Mouse (Mus musculus): Measurements from ENCODE around the gene Lmntd1. TPM values are rescaled to one million over a fixed set of nuclear protein-coding genes. Genes with fewer than 3 reads are reported as not detected.
A peak's percentile ranks its signal among the peaks of the same experiment; 100 is the strongest.

The Lmntd1 gene
- polyA plus RNA-seq, 1 experiment from 2014 or later: 1.3 TPM

DNA sequence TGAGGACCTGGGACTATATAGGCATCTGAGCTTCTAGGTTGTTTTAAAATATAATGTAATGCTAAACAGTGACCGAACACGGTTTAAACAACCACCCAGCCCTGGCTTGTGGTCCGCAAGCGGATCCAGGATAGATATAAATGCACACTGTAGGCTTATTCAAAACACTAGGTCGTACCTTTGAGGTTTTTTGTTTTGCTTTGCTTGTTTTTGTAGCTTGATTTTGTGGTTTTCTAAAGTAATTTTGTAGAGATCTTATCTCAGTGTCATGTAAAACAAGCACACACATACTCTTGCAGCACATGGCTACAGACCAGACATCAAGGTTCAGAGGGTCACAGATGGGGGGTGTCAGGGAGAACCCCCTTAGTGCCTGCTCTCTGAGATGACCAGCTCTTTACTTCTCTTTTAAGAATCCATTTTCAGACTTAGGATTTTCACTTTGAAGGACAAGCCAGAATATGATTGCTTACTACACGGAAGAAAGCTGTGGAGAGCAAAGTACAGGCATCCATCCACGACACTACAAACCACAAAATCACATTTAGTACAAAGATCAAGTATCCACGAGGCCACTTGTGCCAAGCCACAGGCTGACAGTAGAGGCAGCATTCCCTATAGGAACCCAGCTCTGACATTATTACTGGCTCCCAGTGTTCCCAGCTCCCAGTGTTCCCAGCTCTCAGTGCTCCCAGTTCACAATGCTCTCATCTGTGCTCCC, 196.2 kb downstream of the Lmntd1 start:
- Histone ChIP-seq H3K9me3 (ENCODE audit: control insufficient read depth, low read length) (no peaks in the 10 kb centered on the region), H3K4me3 (replicated peaks; ENCODE audit: low read depth, low read length) (no peak overlapping the region), H3K27me3 (ENCODE audit: control insufficient read depth, insufficient read depth, low read length) (no peaks in the 10 kb centered on the region), H3K4me1 (ENCODE audit: control insufficient read depth, insufficient read depth, low read length) (no peaks in the 10 kb centered on the region), H3K4me2 (ENCODE audit: low read length) (no peak overlapping the region), H3K27ac (replicated peaks; ENCODE audit: low read depth, low read length) (no peak overlapping the region), H3K9ac (replicated peaks; ENCODE audit: low read length) (no peak overlapping the region), H3K36me3 (ENCODE audit: control insufficient read depth, insufficient read depth, low read length) (no peaks in the 10 kb centered on the region)
- DNase-seq (no peak), ATAC-seq (ENCODE audit: low FRiP score, low TSS enrichment) (no peak)
- 84% methylated on average over 8 of the region's 8 CpGs for WGBS

DNA sequence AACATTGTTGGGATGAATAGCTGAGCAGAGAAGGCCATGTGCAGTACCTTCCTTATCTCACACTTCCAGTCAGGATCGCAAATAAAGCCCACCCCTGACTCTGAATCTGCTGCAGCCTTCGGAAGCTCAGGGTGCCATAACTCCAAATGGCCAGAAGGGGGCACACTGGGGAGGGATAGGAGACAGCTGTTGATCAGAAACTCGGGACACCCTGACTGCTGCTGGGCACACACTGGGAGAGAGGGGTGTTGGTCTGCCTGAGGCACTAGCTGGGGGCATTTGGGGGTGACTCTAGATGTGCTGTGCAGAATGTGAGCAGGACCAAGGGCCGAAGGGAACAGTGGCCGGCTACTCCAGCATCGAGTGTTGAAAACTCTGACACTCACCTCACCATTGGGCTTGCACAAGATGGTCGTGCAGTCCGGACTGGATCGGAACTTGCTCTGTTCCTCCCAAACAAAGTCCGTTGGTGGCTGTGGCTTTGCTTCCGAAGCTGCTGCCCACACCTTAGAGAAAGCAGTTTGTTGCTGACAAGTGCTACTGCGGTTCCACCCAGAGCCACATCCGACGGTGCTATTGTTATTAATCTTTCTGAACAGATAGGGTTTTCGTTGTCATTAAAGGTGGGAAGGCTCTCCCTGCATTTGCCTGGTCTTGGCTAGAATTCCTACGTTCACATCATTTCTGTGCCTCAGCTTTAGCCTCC, 197.0 kb downstream of the Lmntd1 start:
- no peaks in the 10 kb centered on the region for H3K4me1 ChIP-seq (ENCODE audit: control insufficient read depth, insufficient read depth, low read length)
- no peak overlapping the region for H3K4me2 ChIP-seq (ENCODE audit: low read length)
- WGBS: 76% methylated on average over 16 of the region's 16 CpGs
- H3K9me3 ChIP-seq (ENCODE audit: control insufficient read depth, low read length): no peaks in the 10 kb centered on the region
- no peak for ATAC-seq (ENCODE audit: low FRiP score, low TSS enrichment)
- H3K27me3 ChIP-seq (ENCODE audit: control insufficient read depth, insufficient read depth, low read length): no peaks in the 10 kb centered on the region
- H3K27ac ChIP-seq (replicated peaks; ENCODE audit: low read depth, low read length): no peak overlapping the region
- no peaks in the 10 kb centered on the region for H3K36me3 ChIP-seq (ENCODE audit: control insufficient read depth, insufficient read depth, low read length)
- DNase-seq: peak; percentile 58
- no peak overlapping the region for H3K4me3 ChIP-seq (replicated peaks; ENCODE audit: low read depth, low read length)
- H3K9ac ChIP-seq (replicated peaks; ENCODE audit: low read length): no peak overlapping the region

DNA sequence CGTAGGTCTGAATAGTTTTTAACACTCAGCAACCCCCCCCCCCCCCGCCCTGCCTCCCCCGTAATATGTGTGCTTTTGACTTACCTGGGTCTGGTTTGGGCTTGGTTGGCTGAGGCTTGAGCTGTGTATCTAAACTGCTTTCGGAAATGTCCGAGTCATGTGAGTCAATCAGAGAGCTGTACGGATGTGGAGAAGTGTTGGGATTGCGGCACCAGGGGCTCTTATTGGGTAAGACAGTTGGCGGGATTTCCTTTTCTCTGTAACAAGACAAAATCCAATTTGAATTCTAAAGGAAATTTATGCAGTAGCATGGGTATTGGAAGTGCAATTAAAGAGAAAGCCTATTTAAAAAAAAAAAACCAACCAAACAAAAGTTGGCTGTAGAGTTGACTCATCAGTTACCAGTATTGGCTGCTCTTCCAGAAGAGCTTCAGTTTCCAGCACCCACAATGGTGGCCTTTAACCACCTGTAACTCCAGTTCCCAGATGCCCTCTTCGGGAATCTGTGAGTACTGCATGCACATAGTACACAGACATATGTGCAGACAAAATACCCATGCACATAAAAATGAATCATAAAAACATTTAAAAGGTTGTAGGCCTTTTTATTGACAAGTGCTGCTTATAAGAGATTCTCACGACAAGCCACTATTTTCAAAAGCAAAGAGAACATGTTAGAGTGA, 209.6 kb downstream of the Lmntd1 start:
- H3K9ac ChIP-seq (replicated peaks; ENCODE audit: low read length): no peak overlapping the region
- DNase-seq: no peak
- no peaks in the 10 kb centered on the region for H3K9me3 ChIP-seq (ENCODE audit: control insufficient read depth, low read length)
- no peaks in the 10 kb centered on the region for H3K36me3 ChIP-seq (ENCODE audit: control insufficient read depth, insufficient read depth, low read length)
- H3K27ac ChIP-seq (replicated peaks; ENCODE audit: low read depth, low read length): no peak overlapping the region
- 94% methylated on average over 10 of the region's 10 CpGs for WGBS
- no peaks in the 10 kb centered on the region for H3K4me1 ChIP-seq (ENCODE audit: control insufficient read depth, insufficient read depth, low read length)
- no peak for ATAC-seq (ENCODE audit: low FRiP score, low TSS enrichment)
- H3K4me3 ChIP-seq (replicated peaks; ENCODE audit: low read depth, low read length): no peak overlapping the region
- no peaks in the 10 kb centered on the region for H3K27me3 ChIP-seq (ENCODE audit: control insufficient read depth, insufficient read depth, low read length)
- no peak overlapping the region for H3K4me2 ChIP-seq (ENCODE audit: low read length)

DNA sequence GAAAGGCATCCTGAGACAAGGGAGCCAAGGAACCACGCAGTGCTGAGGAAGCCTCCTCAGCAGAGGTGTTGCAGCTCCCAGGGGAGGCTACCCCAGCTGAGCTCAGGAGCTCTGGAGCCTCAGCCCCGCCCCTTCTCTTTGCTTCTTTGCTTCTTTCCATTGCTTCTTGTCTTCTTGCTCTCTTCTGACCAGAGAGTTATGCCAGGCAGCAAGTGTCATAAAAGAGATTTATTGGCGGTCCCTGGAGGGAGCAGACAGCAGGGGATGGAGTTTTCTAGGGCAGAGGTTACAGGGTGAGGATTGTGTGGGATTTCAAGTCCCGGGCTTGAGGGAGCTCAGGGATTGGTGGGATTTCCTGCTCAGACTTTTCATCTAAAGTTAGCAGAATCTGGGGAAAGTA, 213.0 kb downstream of the Lmntd1 start:
- no peak overlapping the region for H3K27ac ChIP-seq (replicated peaks; ENCODE audit: low read depth, low read length)
- DNase-seq (no peak), ATAC-seq (ENCODE audit: low FRiP score, low TSS enrichment) (no peak)
- no peak overlapping the region for H3K4me3 ChIP-seq (replicated peaks; ENCODE audit: low read depth, low read length)
- H3K36me3 ChIP-seq (ENCODE audit: control insufficient read depth, insufficient read depth, low read length): no peaks in the 10 kb centered on the region
- H3K27me3 ChIP-seq (ENCODE audit: control insufficient read depth, insufficient read depth, low read length): no peaks in the 10 kb centered on the region
- H3K4me1 ChIP-seq (ENCODE audit: control insufficient read depth, insufficient read depth, low read length): no peaks in the 10 kb centered on the region
- WGBS: 27% methylated on average over 4 of the region's 4 CpGs
- no peaks in the 10 kb centered on the region for H3K9me3 ChIP-seq (ENCODE audit: control insufficient read depth, low read length)
- no peak overlapping the region for H3K9ac ChIP-seq (replicated peaks; ENCODE audit: low read length)
- no peak overlapping the region for H3K4me2 ChIP-seq (ENCODE audit: low read length)

DNA sequence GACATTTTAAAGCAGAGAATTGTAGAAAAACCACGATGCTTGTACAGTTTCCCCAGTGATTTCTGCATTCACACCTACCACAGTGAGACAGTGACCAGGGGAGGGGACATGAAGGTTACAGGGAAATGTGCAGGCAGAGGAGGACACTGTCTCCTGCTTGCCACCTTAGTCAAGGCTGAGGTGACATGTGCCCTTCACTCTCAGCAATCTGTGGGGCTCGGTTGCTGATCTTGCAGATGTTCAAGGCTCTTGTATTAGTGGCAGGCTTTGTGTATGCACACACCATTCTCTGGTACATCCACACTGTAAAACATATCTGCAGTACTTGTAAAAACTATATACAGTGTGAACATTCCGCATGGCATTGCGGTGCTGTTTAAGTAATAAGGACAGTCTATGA, 216.2 kb downstream of the Lmntd1 start:
- H3K4me2 ChIP-seq (ENCODE audit: low read length): no peak overlapping the region
- no peaks in the 10 kb centered on the region for H3K36me3 ChIP-seq (ENCODE audit: control insufficient read depth, insufficient read depth, low read length)
- no peak for ATAC-seq (ENCODE audit: low FRiP score, low TSS enrichment)
- no peak overlapping the region for H3K9ac ChIP-seq (replicated peaks; ENCODE audit: low read length)
- H3K4me3 ChIP-seq (replicated peaks; ENCODE audit: low read depth, low read length): no peak overlapping the region
- no peak for DNase-seq
- no peaks in the 10 kb centered on the region for H3K27me3 ChIP-seq (ENCODE audit: control insufficient read depth, insufficient read depth, low read length)
- H3K27ac ChIP-seq (replicated peaks; ENCODE audit: low read depth, low read length): no peak overlapping the region
- WGBS: 92% methylated on average over 4 of the region's 4 CpGs
- no peaks in the 10 kb centered on the region for H3K4me1 ChIP-seq (ENCODE audit: control insufficient read depth, insufficient read depth, low read length)
- H3K9me3 ChIP-seq (ENCODE audit: control insufficient read depth, low read length): no peaks in the 10 kb centered on the region

DNA sequence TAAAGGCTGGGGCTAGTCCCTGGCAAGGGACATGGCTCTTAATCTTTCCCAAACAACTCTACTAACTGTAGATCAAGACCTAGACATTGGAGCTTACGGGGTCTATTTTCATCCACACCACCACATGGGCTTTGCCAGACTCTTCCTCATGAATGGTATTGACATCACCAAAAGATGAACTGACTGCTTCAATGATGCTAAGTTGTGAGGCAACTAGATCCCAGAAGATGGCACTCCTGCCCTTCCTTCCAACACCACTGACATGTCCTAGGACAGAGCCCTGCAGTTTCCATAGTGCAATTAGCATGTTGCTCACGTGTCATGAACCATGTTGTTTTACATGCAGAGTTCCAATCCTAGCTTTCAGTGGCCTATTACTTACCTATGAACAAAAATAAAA, 217.6 kb downstream of the Lmntd1 start:
- WGBS: 82% methylated on average over 2 of the region's 2 CpGs
- Histone ChIP-seq H3K4me3 (replicated peaks; ENCODE audit: low read depth, low read length) (no peak overlapping the region), H3K27me3 (ENCODE audit: control insufficient read depth, insufficient read depth, low read length) (no peaks in the 10 kb centered on the region), H3K9ac (replicated peaks; ENCODE audit: low read length) (no peak overlapping the region), H3K27ac (replicated peaks; ENCODE audit: low read depth, low read length) (no peak overlapping the region), H3K4me2 (ENCODE audit: low read length) (no peak overlapping the region), H3K9me3 (ENCODE audit: control insufficient read depth, low read length) (no peaks in the 10 kb centered on the region), H3K36me3 (ENCODE audit: control insufficient read depth, insufficient read depth, low read length) (no peaks in the 10 kb centered on the region), H3K4me1 (ENCODE audit: control insufficient read depth, insufficient read depth, low read length) (no peaks in the 10 kb centered on the region)
- no peak for ATAC-seq (ENCODE audit: low FRiP score, low TSS enrichment)
- DNase-seq: no peak

DNA sequence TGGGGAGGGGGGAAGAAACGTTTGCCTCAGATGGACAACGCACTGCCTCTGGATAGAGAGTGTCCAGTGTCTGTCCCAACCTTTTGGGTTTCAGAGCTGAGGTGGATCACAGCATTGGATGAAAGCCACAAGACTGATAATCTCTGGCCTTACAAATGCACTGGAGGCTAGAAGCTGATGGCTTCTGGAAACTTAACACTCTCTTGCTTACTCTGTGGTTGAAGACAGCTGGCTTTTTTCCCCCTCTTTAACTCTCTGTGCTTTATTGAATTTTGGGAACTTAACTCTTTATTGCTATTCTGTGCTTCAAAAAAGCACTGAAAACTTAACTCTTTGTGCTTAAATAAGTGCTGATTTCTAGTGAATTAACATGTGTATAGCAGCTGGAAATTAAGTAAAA, 223.7 kb downstream of the Lmntd1 start:
- H3K27me3 ChIP-seq (ENCODE audit: control insufficient read depth, insufficient read depth, low read length): no peaks in the 10 kb centered on the region
- no peaks in the 10 kb centered on the region for H3K36me3 ChIP-seq (ENCODE audit: control insufficient read depth, insufficient read depth, low read length)
- no peak overlapping the region for H3K4me2 ChIP-seq (ENCODE audit: low read length)
- no peak for DNase-seq
- H3K9me3 ChIP-seq (ENCODE audit: control insufficient read depth, low read length): no peaks in the 10 kb centered on the region
- no peak overlapping the region for H3K27ac ChIP-seq (replicated peaks; ENCODE audit: low read depth, low read length)
- no peak overlapping the region for H3K4me3 ChIP-seq (replicated peaks; ENCODE audit: low read depth, low read length)
- peaks cover 7% of the 10 kb centered on the region for H3K4me1 ChIP-seq (ENCODE audit: control insufficient read depth, insufficient read depth, low read length)
- no peak overlapping the region for H3K9ac ChIP-seq (replicated peaks; ENCODE audit: low read length)
- 74% methylated on average over 2 of the region's 2 CpGs for WGBS
- ATAC-seq (ENCODE audit: low FRiP score, low TSS enrichment): no peak

DNA sequence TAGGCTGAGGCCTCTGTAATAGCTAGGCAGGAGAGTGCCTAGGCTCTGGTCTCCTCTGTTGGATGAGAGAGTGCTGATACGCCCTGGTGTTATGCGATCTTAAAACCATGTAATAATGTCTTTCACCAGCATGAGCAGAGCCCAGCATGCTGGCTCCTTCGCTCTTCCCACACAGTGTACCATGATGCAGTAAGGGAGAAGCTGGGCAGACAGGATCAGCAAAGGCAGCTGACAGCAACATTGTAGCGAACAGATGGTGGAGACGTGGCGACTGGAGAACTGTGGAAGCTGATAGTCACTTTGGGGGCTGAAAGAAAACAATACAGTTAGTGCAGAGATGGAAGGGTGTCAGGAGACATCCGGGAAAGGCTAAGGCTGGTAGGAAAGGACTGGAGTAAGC, 224.2 kb downstream of the Lmntd1 start:
- Histone ChIP-seq H3K27ac (replicated peaks; ENCODE audit: low read depth, low read length) (no peak overlapping the region), H3K4me1 (ENCODE audit: control insufficient read depth, insufficient read depth, low read length) (peaks cover 7% of the 10 kb centered on the region), H3K9ac (replicated peaks; ENCODE audit: low read length) (no peak overlapping the region), H3K4me2 (ENCODE audit: low read length) (no peak overlapping the region), H3K4me3 (replicated peaks; ENCODE audit: low read depth, low read length) (no peak overlapping the region), H3K27me3 (ENCODE audit: control insufficient read depth, insufficient read depth, low read length) (no peaks in the 10 kb centered on the region), H3K36me3 (ENCODE audit: control insufficient read depth, insufficient read depth, low read length) (no peaks in the 10 kb centered on the region), H3K9me3 (ENCODE audit: control insufficient read depth, low read length) (no peaks in the 10 kb centered on the region)
- ATAC-seq (ENCODE audit: low FRiP score, low TSS enrichment): no peak
- no peak for DNase-seq
- 73% methylated on average over 7 of the region's 7 CpGs for WGBS
